11 mouse cellular contexts compared by ENCODE assay signal in genomic region chr12:86192036-86192449, GRCm38 (mm10). TPM values are rescaled to one million over a fixed set of nuclear protein-coding genes. Genes with fewer than 3 reads are reported as not detected.
DNase-seq lines count a peak whose midpoint lies in the region; ATAC-seq lines count a peak whose summit lies in the region.
"Had no signal": no experiment of that assay in that cellular context is flagged by ENCODE, and none has a peak within 500 bp of the region (broad histone marks: within the 10 kb centered on the region; RNA-seq: fewer than 3 reads in every experiment).

No protein-coding gene starts in this region.

- ATAC-seq in heart, embryonic 15.5 days (replicated peaks; ENCODE audit: insufficient number of reproducible peaks, insufficient read depth, low FRiP score, low read depth), result peak; percentile 50; the same call in 1 of the 2 replicates
- peak; percentile 57; the same call in 1 of the 2 replicates for ATAC-seq in lung, embryonic 15.5 days (ENCODE audit: borderline replicate concordance, extremely low read depth, low FRiP score, low TSS enrichment)
- ATAC-seq in forebrain, embryonic 13.5 days, result peak; percentile 75
- peak; percentile 75 for ATAC-seq in intestine, embryonic 15.5 days

- H3K9me3 ChIP-seq in heart, embryonic 15.5 days (replicated peaks), result no peaks in the 10 kb centered on the region
- H3K9me3 ChIP-seq in heart, embryonic 10.5 days, result no peaks in the 10 kb centered on the region
- no peaks in the 10 kb centered on the region for H3K9me3 ChIP-seq in lung, embryonic 15.5 days
- no peaks in the 10 kb centered on the region for H3K9me3 ChIP-seq in forebrain, embryonic 13.5 days (replicated peaks)
- H3K9me3 ChIP-seq in intestine, embryonic 15.5 days, result no peaks in the 10 kb centered on the region

- H3K4me2 ChIP-seq in heart, embryonic 15.5 days, result peak overlapping the region; percentile 38
- H3K4me2 ChIP-seq in lung, embryonic 15.5 days, result no peak overlapping the region
- peak overlapping the region; percentile 36 for H3K4me2 ChIP-seq in forebrain, embryonic 13.5 days
- H3K4me2 ChIP-seq in intestine, embryonic 15.5 days (replicated peaks), result peak overlapping the region; percentile 17; the same call in 1 of the 2 replicates

- H3K9ac ChIP-seq in heart, embryonic 15.5 days, result no peak overlapping the region
- H3K9ac ChIP-seq in lung, embryonic 15.5 days, result no peak overlapping the region
- H3K9ac ChIP-seq in forebrain, embryonic 13.5 days, result no peak overlapping the region
- H3K9ac ChIP-seq in intestine, embryonic 15.5 days, result no peak overlapping the region
- H3K9ac ChIP-seq: liver, embryonic 14.5 days had no signal

- no peak for DNase-seq in heart, embryonic 10.5 days (ENCODE audit: low spot score)
- no peak for DNase-seq in lung, postnatal 36 days
- no peak for DNase-seq in thymus, postnatal 0 days (ENCODE audit: low spot score)
- no peak for DNase-seq in adrenal gland, postnatal 10 days
- DNase-seq: adrenal gland, adult 2 months had no signal

- no peak overlapping the region for H3K27ac ChIP-seq in heart, embryonic 15.5 days
- H3K27ac ChIP-seq in heart, embryonic 10.5 days, result no peak overlapping the region
- no peak overlapping the region for H3K27ac ChIP-seq in lung, embryonic 15.5 days
- no peak overlapping the region for H3K27ac ChIP-seq in forebrain, embryonic 13.5 days
- H3K27ac ChIP-seq in intestine, embryonic 15.5 days, result no peak overlapping the region
- H3K27ac ChIP-seq: liver, embryonic 14.5 days had no signal

- H3K4me1 ChIP-seq in heart, embryonic 15.5 days (replicated peaks), result peaks cover 23% of the 10 kb centered on the region
- H3K4me1 ChIP-seq in heart, embryonic 10.5 days, result peaks cover 26% of the 10 kb centered on the region
- peaks cover 8% of the 10 kb centered on the region; the same call in 1 of the 2 replicates for H3K4me1 ChIP-seq in lung, embryonic 15.5 days
- peaks cover 16% of the 10 kb centered on the region for H3K4me1 ChIP-seq in forebrain, embryonic 13.5 days
- H3K4me1 ChIP-seq in intestine, embryonic 15.5 days (replicated peaks), result peaks cover 13% of the 10 kb centered on the region

- H3K27me3 ChIP-seq in heart, embryonic 15.5 days, result 0 out of 2 replicates have a peak, but pooled peaks cover under 1% of the 10 kb centered on the region
- H3K27me3 ChIP-seq in heart, embryonic 10.5 days (ENCODE audit: insufficient read depth, poor library complexity, severe bottlenecking), result 0 out of 2 replicates have a peak, but pooled peaks cover 6% of the 10 kb centered on the region
- H3K27me3 ChIP-seq in lung, embryonic 15.5 days, result no peaks in the 10 kb centered on the region
- H3K27me3 ChIP-seq in forebrain, embryonic 13.5 days, result no peaks in the 10 kb centered on the region
- H3K27me3 ChIP-seq in intestine, embryonic 15.5 days (replicated peaks), result peaks cover 7% of the 10 kb centered on the region; the same call in 1 of the 2 replicates

- WGBS in heart, embryonic 15.5 days, result 35% methylated on average over 15 of the region's 15 CpGs
- 51% methylated on average over 15 of the region's 15 CpGs for WGBS in heart, embryonic 10.5 days
- WGBS in lung, embryonic 15.5 days, result 32% methylated on average over 15 of the region's 15 CpGs
- WGBS in forebrain, embryonic 13.5 days, result 32% methylated on average over 15 of the region's 15 CpGs
- WGBS in intestine, embryonic 15.5 days, result 33% methylated on average over 15 of the region's 15 CpGs

- H3K36me3 ChIP-seq in heart, embryonic 15.5 days, result no peaks in the 10 kb centered on the region
- H3K36me3 ChIP-seq in heart, embryonic 10.5 days, result no peaks in the 10 kb centered on the region
- H3K36me3 ChIP-seq in lung, embryonic 15.5 days, result no peaks in the 10 kb centered on the region
- no peaks in the 10 kb centered on the region for H3K36me3 ChIP-seq in forebrain, embryonic 13.5 days (ENCODE audit: poor library complexity, severe bottlenecking)
- no peaks in the 10 kb centered on the region for H3K36me3 ChIP-seq in intestine, embryonic 15.5 days

- H3K4me3 ChIP-seq in heart, embryonic 15.5 days, result peak overlapping the region; percentile 6; the same call in 1 of the 2 replicates
- no peak overlapping the region for H3K4me3 ChIP-seq in heart, embryonic 10.5 days
- H3K4me3 ChIP-seq in lung, embryonic 15.5 days, result no peak overlapping the region
- H3K4me3 ChIP-seq in forebrain, embryonic 13.5 days, result no peak overlapping the region
- H3K4me3 ChIP-seq in intestine, embryonic 15.5 days (replicated peaks), result no peak overlapping the region
- H3K4me3 ChIP-seq: megakaryocyte, embryonic 14.5 days had no signal

RNA-seq across cellular contexts. Expression of gene Gpatch2l, which starts 49.6 kb away (rescaled TPM):
- 10.7 and 12.7 TPM in 2 replicates for polyA plus RNA-seq in heart, embryonic 15.5 days (2015; fragmentation: Nextera tagmentation; extraction: Ambion mirVana)
- polyA plus RNA-seq in heart, embryonic 10.5 days (2016; fragmentation: Nextera tagmentation; extraction: Ambion mirVana), result 15.7 and 17.6 TPM in 2 replicates
- 15.0 and 17.4 TPM in 2 replicates for polyA plus RNA-seq in lung, embryonic 15.5 days (2015; fragmentation: Nextera tagmentation; extraction: Ambion mirVana)
- 22.6 and 24.1 TPM in 2 replicates for polyA plus RNA-seq in forebrain, embryonic 13.5 days (2015; fragmentation: Nextera tagmentation; extraction: Ambion mirVana)
- 10.7 and 11.5 TPM in 2 replicates for polyA plus RNA-seq in intestine, embryonic 15.5 days (2015; fragmentation: Nextera tagmentation; extraction: Ambion mirVana)
- 16.5 and 17.7 TPM in 2 replicates for polyA plus RNA-seq in thymus, postnatal 0 days (2015; fragmentation: Nextera tagmentation; extraction: Ambion mirVana)
- 10 to 100 TPM; 21.8 to 23.1 TPM for total RNA-seq in adrenal gland, postnatal 10 days (2021)
